Mouse (Mus musculus): ENCODE data around the gene Kazn.

The Kazn gene

GRCm38 (mm10) chr4:142118522-142118921 lies 120.7 kb downstream of the Kazn start:
- no peak for DNase-seq (ENCODE audit: low spot score in 2 of 2)

- no peak for DNase-seq (ENCODE audit: low spot score in 2 of 2)
Measured at GRCm38 (mm10) chr4:142117993-142118392, 121.2 kb downstream of the Kazn start.

GRCm38 (mm10) chr4:142113306-142113705 lies 125.9 kb downstream of the Kazn start:
- no peak for DNase-seq (ENCODE audit: low spot score in 2 of 2)

- no peak for DNase-seq (ENCODE audit: low spot score in 2 of 2)
Measured at GRCm38 (mm10) chr4:142103081-142103671, 136.0 kb downstream of the Kazn start.

- peak; percentile 60 to 74 for DNase-seq (ENCODE audit: low spot score in 2 of 2)
Measured at GRCm38 (mm10) chr4:142098303-142098702, 140.9 kb downstream of the Kazn start.

GRCm38 (mm10) chr4:142097871-142098270 lies 141.3 kb downstream of the Kazn start:
- DNase-seq (ENCODE audit: low spot score in 2 of 2), result no peak

GRCm38 (mm10) chr4:142095513-142096241 lies 143.5 kb downstream of the Kazn start:
- DNase-seq (ENCODE audit: low spot score in 2 of 2), result no peak

GRCm38 (mm10) chr4:142094386-142094785 lies 144.8 kb downstream of the Kazn start:
- no peak for DNase-seq (ENCODE audit: low spot score in 2 of 2)

GRCm38 (mm10) chr4:142091100-142091499 lies 148.1 kb downstream of the Kazn start:
- DNase-seq (ENCODE audit: low spot score in 2 of 2), result no peak

- DNase-seq (ENCODE audit: low spot score in 2 of 2), result no peak
Measured at GRCm38 (mm10) chr4:142089966-142090365, 149.2 kb downstream of the Kazn start.

- no peak for DNase-seq (ENCODE audit: low spot score in 2 of 2)
Measured at GRCm38 (mm10) chr4:142088836-142089235, 150.4 kb downstream of the Kazn start.

GRCm38 (mm10) chr4:142088409-142088808 lies 150.8 kb downstream of the Kazn start:
- DNase-seq (ENCODE audit: low spot score in 2 of 2), result no peak

GRCm38 (mm10) chr4:142084936-142085563 lies 154.2 kb downstream of the Kazn start:
- no peak for DNase-seq (ENCODE audit: low spot score in 2 of 2)

- no peak for DNase-seq (ENCODE audit: low spot score in 2 of 2)
Measured at GRCm38 (mm10) chr4:142084131-142084899, 154.9 kb downstream of the Kazn start, which contains the start of gene Tmem51. Gene Tmem51, minus strand, starts transcription at chr4:142084304.

- DNase-seq (ENCODE audit: low spot score in 2 of 2), result no peak
Measured at GRCm38 (mm10) chr4:142083762-142084130, 155.5 kb downstream of the Kazn start.

- DNase-seq (ENCODE audit: low spot score in 2 of 2), result no peak
Measured at GRCm38 (mm10) chr4:142083193-142083592, 156.0 kb downstream of the Kazn start.

GRCm38 (mm10) chr4:142082703-142083102 lies 156.5 kb downstream of the Kazn start:
- no peak for DNase-seq (ENCODE audit: low spot score in 2 of 2)

- DNase-seq (ENCODE audit: low spot score in 2 of 2), result no peak
Measured at GRCm38 (mm10) chr4:142081631-142082283, 157.4 kb downstream of the Kazn start.

- DNase-seq (ENCODE audit: low spot score in 2 of 2), result peak; percentile 19 to 22
Measured at GRCm38 (mm10) chr4:142080901-142081630, 158.1 kb downstream of the Kazn start.

GRCm38 (mm10) chr4:142080487-142080767 lies 158.8 kb downstream of the Kazn start:
- no peak for DNase-seq (ENCODE audit: low spot score in 2 of 2)
